10 mouse cellular contexts compared by ENCODE assay signal in the genomic region with DNA sequence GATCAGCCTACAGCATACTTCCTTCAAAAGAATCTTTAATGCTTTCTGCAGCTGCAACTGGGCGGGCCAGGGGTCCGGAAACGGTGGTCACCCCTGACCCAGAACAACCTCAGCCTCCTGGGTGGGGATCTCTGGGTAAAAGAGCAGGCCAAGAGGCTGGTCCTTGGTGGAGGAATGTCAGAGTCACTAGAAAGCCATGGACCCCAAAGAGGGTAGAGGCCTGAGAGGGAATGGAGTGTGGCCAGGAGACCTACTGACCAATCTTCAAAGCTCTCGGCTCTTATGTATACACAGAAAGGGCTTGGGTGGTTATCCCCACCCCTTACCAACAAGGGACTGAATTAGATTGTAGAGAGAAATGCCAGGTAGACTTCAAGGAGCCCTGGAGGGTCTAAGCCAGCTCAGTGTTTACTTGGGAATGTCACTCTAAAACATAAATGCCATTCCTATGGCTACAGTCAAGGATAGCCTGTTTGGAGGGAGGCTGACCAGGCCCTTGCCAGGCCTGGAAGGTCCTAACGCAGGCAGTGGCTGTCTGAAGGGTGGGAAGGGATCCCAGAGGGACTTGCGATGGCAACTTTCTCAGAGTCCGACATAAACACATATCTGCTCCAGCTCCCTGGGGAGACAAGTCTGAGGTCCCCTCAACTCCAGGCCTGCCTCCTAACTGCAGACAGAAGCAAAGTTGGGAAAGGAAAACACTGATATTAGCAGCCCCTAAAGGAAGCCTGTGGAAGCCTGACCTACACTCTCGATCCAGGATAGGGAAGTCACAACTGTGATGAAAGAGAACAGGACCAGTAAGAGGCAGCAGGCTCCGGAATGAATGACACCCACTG.
DNase-seq lines count a peak whose midpoint lies in the region; ATAC-seq and TF ChIP-seq lines count a peak whose summit lies in the region.
"Had no signal": no experiment of that assay in that cellular context is flagged by ENCODE, and none has a peak within 500 bp of the region (broad histone marks: within the 10 kb centered on the region; RNA-seq: fewer than 3 reads in every experiment).

No protein-coding gene starts in this region.

- TF ChIP-seq POLR2A in heart, adult 2 months (IDR thresholded peaks at IDR 0.05; ENCODE audit: insufficient read depth, low read depth, low read length), result 0 out of 2 replicates have a peak, but pooled peaks have one; percentile 18
- TF ChIP-seq POLR2A in kidney, adult 2 months (IDR thresholded peaks at IDR 0.05; ENCODE audit: low read depth, low read length), result no peak

- H3K36me3 ChIP-seq in forebrain, embryonic 15.5 days, result no peaks in the 10 kb centered on the region
- H3K36me3 ChIP-seq in forebrain, embryonic 11.5 days (ENCODE audit: control insufficient read depth, insufficient read depth, low read length), result no peaks in the 10 kb centered on the region
- H3K36me3 ChIP-seq in heart, adult 2 months (ENCODE audit: control insufficient read depth, insufficient read depth, low read length), result peaks cover 27% of the 10 kb centered on the region
- H3K36me3 ChIP-seq in kidney, adult 2 months (ENCODE audit: control insufficient read depth, insufficient read depth, low read length), result no peaks in the 10 kb centered on the region; the same call in 1 of the 2 replicates
- no peaks in the 10 kb centered on the region for H3K36me3 ChIP-seq in lung, embryonic 15.5 days
- H3K36me3 ChIP-seq: liver, embryonic 15.5 days had no signal

- H3K4me1 ChIP-seq in forebrain, embryonic 15.5 days, result peaks cover 32% of the 10 kb centered on the region
- H3K4me1 ChIP-seq in forebrain, embryonic 11.5 days (replicated peaks; ENCODE audit: control insufficient read depth, insufficient read depth, low read length), result peaks cover 5% of the 10 kb centered on the region; the same call in 1 of the 2 replicates
- H3K4me1 ChIP-seq in heart, adult 2 months (ENCODE audit: control insufficient read depth, insufficient read depth, low read length), result peaks cover 64% of the 10 kb centered on the region
- peaks cover 58% of the 10 kb centered on the region for H3K4me1 ChIP-seq in kidney, adult 2 months (ENCODE audit: control insufficient read depth, insufficient read depth, low read length)
- peaks cover 97% of the 10 kb centered on the region for H3K4me1 ChIP-seq in lung, embryonic 15.5 days

- no peak overlapping the region for H3K9ac ChIP-seq in forebrain, embryonic 15.5 days (replicated peaks)
- no peak overlapping the region for H3K9ac ChIP-seq in forebrain, embryonic 11.5 days (ENCODE audit: low read length)
- H3K9ac ChIP-seq in heart, adult 2 months (ENCODE audit: low read depth, low read length), result peak overlapping the region; percentile 26
- peak overlapping the region; percentile 22; the same call in 1 of the 2 replicates for H3K9ac ChIP-seq in lung, embryonic 15.5 days
- H3K9ac ChIP-seq: liver, embryonic 15.5 days had no signal

- no peak for ATAC-seq in forebrain, embryonic 15.5 days (replicated peaks)
- no peak for ATAC-seq in forebrain, embryonic 11.5 days (replicated peaks; ENCODE audit: low FRiP score)
- no peak for ATAC-seq in lung, embryonic 15.5 days (ENCODE audit: borderline replicate concordance, extremely low read depth, low FRiP score, low TSS enrichment)
- ATAC-seq in inflammation-experienced regulatory T-cells, adult 6 months, result no peak

- peaks cover 6% of the 10 kb centered on the region for H3K79me2 ChIP-seq in heart, adult 2 months (replicated peaks; ENCODE audit: control insufficient read depth, insufficient read depth, low read length)

- H3K27me3 ChIP-seq in forebrain, embryonic 15.5 days, result peaks cover 10% of the 10 kb centered on the region; the same call in 1 of the 2 replicates
- H3K27me3 ChIP-seq in forebrain, embryonic 11.5 days (ENCODE audit: control insufficient read depth, insufficient read depth, low read length), result peaks cover 8% of the 10 kb centered on the region
- no peaks in the 10 kb centered on the region for H3K27me3 ChIP-seq in heart, adult 2 months (ENCODE audit: control insufficient read depth, insufficient read depth, low read length)
- H3K27me3 ChIP-seq in kidney, adult 2 months (replicated peaks; ENCODE audit: control insufficient read depth, insufficient read depth, low read length), result no peaks in the 10 kb centered on the region
- H3K27me3 ChIP-seq in lung, embryonic 15.5 days, result no peaks in the 10 kb centered on the region

- DNase-seq in forebrain, embryonic 11.5 days (ENCODE audit: low spot score), result no peak
- peak; percentile 77 to 82 for DNase-seq in heart, adult 2 months
- peak; percentile 50 for DNase-seq in kidney, adult 2 months
- DNase-seq in Muller cell, postnatal 12 days (ENCODE audit: inconsistent ontology term), result no peak
- no peak for DNase-seq in layer of hippocampus, postnatal 25 days (ENCODE audit: extremely low spot score in 1 of 2, low spot score in 1 of 2)
- DNase-seq: gastrocnemius, postnatal 10 days had no signal

- no peak overlapping the region for H3K4me2 ChIP-seq in forebrain, embryonic 15.5 days (replicated peaks)
- no peak overlapping the region for H3K4me2 ChIP-seq in forebrain, embryonic 11.5 days (ENCODE audit: low read depth, low read length, severe bottlenecking)
- H3K4me2 ChIP-seq in lung, embryonic 15.5 days, result peak overlapping the region; percentile 35
- H3K4me2 ChIP-seq: liver, embryonic 15.5 days had no signal

- TF ChIP-seq CTCF in heart, adult 2 months (IDR thresholded peaks at IDR 0.05), result no peak
- no peak for TF ChIP-seq CTCF in kidney, adult 2 months (conservative IDR thresholded peaks at IDR 0.05; ENCODE audit: insufficient read depth, insufficient read length, low read depth, low read length)

- intact Hi-C loops in heart, adult 2 months (cut with DNase I), result loop anchor here (1.0 to 2.0 kb wide), 3 partner anchors 32 to 65 kb away; no protein-coding TSS in a partner anchor

- peak; percentile 98 for TF ChIP-seq EP300 in heart, adult 2 months (IDR thresholded peaks at IDR 0.05; ENCODE audit: insufficient read depth, low read depth, low read length)

- H3K9me3 ChIP-seq in forebrain, embryonic 15.5 days, result no peaks in the 10 kb centered on the region
- no peaks in the 10 kb centered on the region for H3K9me3 ChIP-seq in forebrain, embryonic 11.5 days (ENCODE audit: control insufficient read depth, low read length)
- H3K9me3 ChIP-seq in lung, embryonic 15.5 days, result no peaks in the 10 kb centered on the region
- H3K9me3 ChIP-seq: liver, embryonic 15.5 days had no signal

- no peak overlapping the region for H3K4me3 ChIP-seq in forebrain, embryonic 15.5 days
- H3K4me3 ChIP-seq in forebrain, embryonic 11.5 days (ENCODE audit: low read depth, low read length), result no peak overlapping the region
- peak overlapping the region; percentile 79 for H3K4me3 ChIP-seq in heart, adult 2 months
- peak overlapping the region; percentile 31 for H3K4me3 ChIP-seq in kidney, adult 2 months (ENCODE audit: insufficient read depth, low read depth, low read length)
- no peak overlapping the region for H3K4me3 ChIP-seq in lung, embryonic 15.5 days
- H3K4me3 ChIP-seq: liver, embryonic 15.5 days had no signal

- WGBS in forebrain, embryonic 15.5 days, result 88% methylated on average over 9 of the region's 9 CpGs
- 83% methylated on average over 9 of the region's 9 CpGs for WGBS in forebrain, embryonic 11.5 days
- 37% methylated on average over 9 of the region's 9 CpGs for WGBS in heart, adult 2 months
- WGBS in kidney, adult 2 months, result 8% methylated on average over 9 of the region's 9 CpGs
- WGBS in lung, embryonic 15.5 days, result 47% methylated on average over 9 of the region's 9 CpGs

- H3K27ac ChIP-seq in forebrain, embryonic 15.5 days (replicated peaks), result peak overlapping the region; percentile 51
- no peak overlapping the region for H3K27ac ChIP-seq in forebrain, embryonic 11.5 days (ENCODE audit: low read depth, low read length)
- peak overlapping the region; percentile 96 for H3K27ac ChIP-seq in heart, adult 2 months
- H3K27ac ChIP-seq in kidney, adult 2 months (ENCODE audit: insufficient read depth, low read depth, low read length), result peak overlapping the region; percentile 96
- H3K27ac ChIP-seq in lung, embryonic 15.5 days, result peak overlapping the region; percentile 95
- H3K27ac ChIP-seq: liver, embryonic 15.5 days had no signal

Comparison
In these comparisons a context has a peak if more than half of its experiments do, and no peak if none do; other contexts are left out.
1. H3K4me3 ChIP-seq: peak in heart, adult 2 months (single experiment) and kidney, adult 2 months (single experiment); none in forebrain, embryonic 15.5 days (single experiment), forebrain, embryonic 11.5 days (single experiment) and lung, embryonic 15.5 days (single experiment).
2. H3K9ac ChIP-seq: peak in heart, adult 2 months (single experiment) and lung, embryonic 15.5 days (single experiment); none in forebrain, embryonic 15.5 days (single experiment) and forebrain, embryonic 11.5 days (single experiment).
3. DNase-seq: peak in heart, adult 2 months (2 of 2) and kidney, adult 2 months (single experiment); none in forebrain, embryonic 11.5 days (single experiment), Muller cell, postnatal 12 days (single experiment) and layer of hippocampus, postnatal 25 days (0 of 2).